Comparison of ENCODE assay signal across 10 mouse cellular contexts in the genomic region with DNA sequence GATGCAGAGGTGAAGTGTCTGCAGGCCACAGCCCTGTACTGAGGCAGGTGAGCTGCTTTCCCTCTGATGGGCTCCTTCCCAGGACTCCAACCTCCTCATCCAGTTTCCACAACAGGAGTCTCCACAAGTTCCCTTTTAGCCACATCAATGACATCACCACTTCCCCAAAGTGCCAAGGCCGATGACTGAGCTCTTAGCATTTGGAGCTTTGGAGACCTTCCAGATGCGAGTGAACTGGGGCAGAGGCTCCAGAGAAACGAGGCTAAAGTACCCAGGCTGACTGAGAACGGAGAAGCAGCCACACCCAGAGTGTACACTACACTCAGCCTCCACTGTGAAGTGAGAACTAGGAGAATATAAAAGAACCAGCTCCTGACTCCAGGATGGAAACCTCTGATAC. TPM values are rescaled to one million over a fixed set of nuclear protein-coding genes. Genes with fewer than 3 reads are reported as not detected.
DNase-seq lines count a peak whose midpoint lies in the region; ATAC-seq and TF ChIP-seq lines count a peak whose summit lies in the region.
"Had no signal": no experiment of that assay in that cellular context is flagged by ENCODE, and none has a peak within 500 bp of the region (broad histone marks: within the 10 kb centered on the region; RNA-seq: fewer than 3 reads in every experiment).

No protein-coding gene starts in this region.

- H3K27me3 ChIP-seq in heart, embryonic 10.5 days (ENCODE audit: insufficient read depth, poor library complexity, severe bottlenecking): 0 out of 2 replicates have a peak, but pooled peaks cover 4% of the 10 kb centered on the region
- no peaks in the 10 kb centered on the region for H3K27me3 ChIP-seq in lung, embryonic 14.5 days (ENCODE audit: insufficient read depth, low read length)
- no peaks in the 10 kb centered on the region for H3K27me3 ChIP-seq in thymus, adult 2 months (ENCODE audit: control insufficient read depth, insufficient read depth, low read length)

- no peak for ATAC-seq in lung, embryonic 14.5 days (ENCODE audit: insufficient read depth)

- H3K27ac ChIP-seq in heart, embryonic 10.5 days: no peak overlapping the region
- H3K27ac ChIP-seq in lung, embryonic 14.5 days (ENCODE audit: low read depth): no peak overlapping the region
- no peak overlapping the region for H3K27ac ChIP-seq in thymus, adult 2 months (ENCODE audit: control insufficient read depth, insufficient read depth, low read length)
- H3K27ac ChIP-seq: hindbrain, embryonic 14.5 days had no signal

- peaks cover 3% of the 10 kb centered on the region; the same call in 1 of the 2 replicates for H3K4me1 ChIP-seq in heart, embryonic 10.5 days
- no peaks in the 10 kb centered on the region for H3K4me1 ChIP-seq in lung, embryonic 14.5 days (ENCODE audit: insufficient read depth)
- H3K4me1 ChIP-seq in thymus, adult 2 months (replicated peaks; ENCODE audit: control insufficient read depth, insufficient read depth, low read length): no peaks in the 10 kb centered on the region

- H3K9me3 ChIP-seq in heart, embryonic 10.5 days: no peaks in the 10 kb centered on the region
- H3K9me3 ChIP-seq in lung, embryonic 14.5 days (ENCODE audit: low read depth, low read length): no peaks in the 10 kb centered on the region
- H3K9me3 ChIP-seq: megakaryocyte, embryonic 14.5 days had no signal

- H3K9ac ChIP-seq in lung, embryonic 14.5 days: no peak overlapping the region
- H3K9ac ChIP-seq: hindbrain, embryonic 14.5 days had no signal

- 48% methylated on average over 4 of the region's 4 CpGs for WGBS in heart, embryonic 10.5 days
- 33% methylated on average over 4 of the region's 4 CpGs for WGBS in lung, embryonic 14.5 days
- 33% methylated on average over 4 of the region's 4 CpGs for WGBS in thymus, adult 2 months

- H3K4me3 ChIP-seq in heart, embryonic 10.5 days: no peak overlapping the region
- H3K4me3 ChIP-seq in lung, embryonic 14.5 days (ENCODE audit: low read depth, low read length): no peak overlapping the region
- no peak overlapping the region for H3K4me3 ChIP-seq in thymus, adult 2 months (ENCODE audit: control insufficient read depth, insufficient read depth, low read length)
- H3K4me3 ChIP-seq: megakaryocyte, embryonic 14.5 days had no signal

- no peaks in the 10 kb centered on the region for H3K36me3 ChIP-seq in heart, embryonic 10.5 days
- H3K36me3 ChIP-seq in lung, embryonic 14.5 days (ENCODE audit: insufficient read depth): no peaks in the 10 kb centered on the region
- H3K36me3 ChIP-seq in thymus, adult 2 months (ENCODE audit: control insufficient read depth, insufficient read depth, low read length): no peaks in the 10 kb centered on the region

- DNase-seq in heart, adult 18-20 months: peak; percentile 58 to 76
- DNase-seq in heart, embryonic 10.5 days (ENCODE audit: low spot score): no peak
- DNase-seq in MN1 (ENCODE audit: low spot score): peak; percentile 34
- peak; percentile 80 for DNase-seq in fibroblast of lung, adult 2 months (ENCODE audit: low read depth)
- DNase-seq in lung, embryonic 14.5 days: peak; percentile 55
- DNase-seq in left cerebral cortex, adult 11 months (ENCODE audit: low spot score): no peak
- DNase-seq in thymus, adult 2 months: no peak
- no peak for DNase-seq in layer of hippocampus, postnatal 14 days (ENCODE audit: low spot score in 2 of 2)

- no peak for TF ChIP-seq POLR2A in thymus, adult 2 months (IDR thresholded peaks at IDR 0.05; ENCODE audit: control insufficient read depth, extremely low read depth, insufficient read depth, low read length, poor library complexity)

- H3K4me2 ChIP-seq in lung, embryonic 14.5 days: no peak overlapping the region
- H3K4me2 ChIP-seq: hindbrain, embryonic 14.5 days had no signal

- TF ChIP-seq CTCF in lung, embryonic 14.5 days (IDR thresholded peaks at IDR 0.05; ENCODE audit: low read depth): no peak
- TF ChIP-seq CTCF in thymus, adult 2 months (IDR thresholded peaks at IDR 0.05; ENCODE audit: borderline replicate concordance, control insufficient read depth, extremely low read depth, insufficient read depth, low read length, poor library complexity): no peak

RNA-seq across cellular contexts. Expression of a gene that starts 54.1 kb away (rescaled TPM):
- 10 to 100 TPM; 19.0 to 20.6 TPM for total RNA-seq in heart, adult 18-20 months (2021)
- 15.9 and 18.1 TPM in 2 replicates for polyA plus RNA-seq in heart, embryonic 10.5 days (2016; fragmentation: Nextera tagmentation; extraction: Ambion mirVana)
- polyA plus RNA-seq in lung, embryonic 14.5 days (2014; fragmentation: Nextera tagmentation; extraction: Ambion mirVana): 20.6 and 25.2 TPM in 2 replicates
- 26.5 and 28.8 TPM in 2 replicates for polyA plus RNA-seq in thymus, adult 2 months (2012; rRNA removed)
- 10 to 100 TPM; 22.2 to 24.5 TPM for total RNA-seq in layer of hippocampus, postnatal 14 days (2021)

Comparison
In these comparisons a context has a peak if more than half of its experiments do, and no peak if none do; other contexts are left out.
1. DNase-seq: peak in heart, adult 18-20 months (2 of 2), MN1 (single experiment), fibroblast of lung, adult 2 months (single experiment) and lung, embryonic 14.5 days (single experiment); none in heart, embryonic 10.5 days (single experiment), left cerebral cortex, adult 11 months (single experiment), thymus, adult 2 months (single experiment) and layer of hippocampus, postnatal 14 days (0 of 2).